Mouse (Mus musculus) lung, postnatal 10 days (tissue): ENCODE results near the gene Bcl6.

Experiments used
- DNase-seq: peaks from one replicate; pipeline ENCODE4 v3.0.0; 2021

Gene Bcl6

GRCm38 (mm10) chr16:23919418-23919817 lies 69.2 kb downstream of the Bcl6 start:
- DNase-seq, result no peak
